Mouse (Mus musculus): ENCODE measurements at regions not wholly inside any gene's neighbourhood (a gene's known extent, or its start where the extent isn't known, plus 50 kb on each side); places are given as distances from the start of the nearest gene placed in this dataset.

- Histone ChIP-seq H3K27ac (ENCODE audit: insufficient read depth, low read length) (no peak overlapping the region), H3K4me3 (ENCODE audit: low read depth, low read length) (no peak overlapping the region), H3K9me3 (replicated peaks; ENCODE audit: control insufficient read depth, insufficient read depth, low read length, poor library complexity, severe bottlenecking) (no peaks in the 10 kb centered on the region), H3K36me3 (ENCODE audit: control insufficient read depth, insufficient read depth, low read length, poor library complexity, severe bottlenecking) (no peaks in the 10 kb centered on the region), H3K4me1 (ENCODE audit: control insufficient read depth, insufficient read depth, low read length) (no peaks in the 10 kb centered on the region), H3K27me3 (ENCODE audit: control insufficient read depth, insufficient read depth, low read length, poor library complexity, severe bottlenecking) (no peaks in the 10 kb centered on the region; the same call in 1 of the 2 replicates), H3K9ac (ENCODE audit: low read depth, poor library complexity, severe bottlenecking) (no peak overlapping the region)
- TF ChIP-seq EP300 (IDR thresholded peaks at IDR 0.05; ENCODE audit: insufficient read depth, low read depth, low read length) (no peak), CTCF (IDR thresholded peaks at IDR 0.05; ENCODE audit: low read depth, low read length) (no peak), POLR2A (IDR thresholded peaks at IDR 0.05; ENCODE audit: insufficient read depth, low read length) (no peak)
Measured at GRCm38 (mm10) chr8:39923741-39924140, 751.1 kb upstream of the Adam24 start.

- TF ChIP-seq EP300 (IDR thresholded peaks at IDR 0.05; ENCODE audit: insufficient read depth, low read depth, low read length) (no peak), CTCF (IDR thresholded peaks at IDR 0.05; ENCODE audit: low read depth, low read length) (no peak), POLR2A (IDR thresholded peaks at IDR 0.05; ENCODE audit: insufficient read depth, low read length) (no peak)
- H3K9me3 ChIP-seq (replicated peaks; ENCODE audit: control insufficient read depth, insufficient read depth, low read length, poor library complexity, severe bottlenecking): no peaks in the 10 kb centered on the region
- H3K27ac ChIP-seq (ENCODE audit: insufficient read depth, low read length): no peak overlapping the region
- H3K4me1 ChIP-seq (ENCODE audit: control insufficient read depth, insufficient read depth, low read length): no peaks in the 10 kb centered on the region
- no peak overlapping the region for H3K4me3 ChIP-seq (ENCODE audit: low read depth, low read length)
- no peak overlapping the region for H3K9ac ChIP-seq (ENCODE audit: low read depth, poor library complexity, severe bottlenecking)
- no peaks in the 10 kb centered on the region; the same call in 1 of the 2 replicates for H3K27me3 ChIP-seq (ENCODE audit: control insufficient read depth, insufficient read depth, low read length, poor library complexity, severe bottlenecking)
- H3K36me3 ChIP-seq (ENCODE audit: control insufficient read depth, insufficient read depth, low read length, poor library complexity, severe bottlenecking): no peaks in the 10 kb centered on the region
Measured at GRCm38 (mm10) chr8:39950178-39950896, 724.5 kb upstream of the Adam24 start.

- Histone ChIP-seq H3K9me3 (replicated peaks; ENCODE audit: control insufficient read depth, insufficient read depth, low read length, poor library complexity, severe bottlenecking) (no peaks in the 10 kb centered on the region), H3K27ac (ENCODE audit: insufficient read depth, low read length) (no peak overlapping the region), H3K36me3 (ENCODE audit: control insufficient read depth, insufficient read depth, low read length, poor library complexity, severe bottlenecking) (no peaks in the 10 kb centered on the region), H3K4me3 (ENCODE audit: low read depth, low read length) (no peak overlapping the region), H3K4me1 (ENCODE audit: control insufficient read depth, insufficient read depth, low read length) (no peaks in the 10 kb centered on the region), H3K27me3 (ENCODE audit: control insufficient read depth, insufficient read depth, low read length, poor library complexity, severe bottlenecking) (no peaks in the 10 kb centered on the region; the same call in 1 of the 2 replicates), H3K9ac (ENCODE audit: low read depth, poor library complexity, severe bottlenecking) (no peak overlapping the region)
- TF ChIP-seq POLR2A (IDR thresholded peaks at IDR 0.05; ENCODE audit: insufficient read depth, low read length): no peak
- TF ChIP-seq CTCF (IDR thresholded peaks at IDR 0.05; ENCODE audit: low read depth, low read length): no peak
Measured at GRCm38 (mm10) chr8:39954497-39954896, 720.4 kb upstream of the Adam24 start.

- H3K9me3 ChIP-seq (replicated peaks; ENCODE audit: control insufficient read depth, insufficient read depth, low read length, poor library complexity, severe bottlenecking): no peaks in the 10 kb centered on the region
- no peaks in the 10 kb centered on the region for H3K36me3 ChIP-seq (ENCODE audit: control insufficient read depth, insufficient read depth, low read length, poor library complexity, severe bottlenecking)
- TF ChIP-seq EP300 (IDR thresholded peaks at IDR 0.05; ENCODE audit: insufficient read depth, low read depth, low read length): no peak
- TF ChIP-seq POLR2A (IDR thresholded peaks at IDR 0.05; ENCODE audit: insufficient read depth, low read length): no peak
- TF ChIP-seq CTCF (IDR thresholded peaks at IDR 0.05; ENCODE audit: low read depth, low read length): no peak
- H3K27me3 ChIP-seq (ENCODE audit: control insufficient read depth, insufficient read depth, low read length, poor library complexity, severe bottlenecking): no peaks in the 10 kb centered on the region; the same call in 1 of the 2 replicates
- no peak overlapping the region for H3K4me3 ChIP-seq (ENCODE audit: low read depth, low read length)
- H3K27ac ChIP-seq (ENCODE audit: insufficient read depth, low read length): no peak overlapping the region
- no peaks in the 10 kb centered on the region for H3K4me1 ChIP-seq (ENCODE audit: control insufficient read depth, insufficient read depth, low read length)
- no peak overlapping the region for H3K9ac ChIP-seq (ENCODE audit: low read depth, poor library complexity, severe bottlenecking)
Measured at GRCm38 (mm10) chr8:39954924-39955323, 720.0 kb upstream of the Adam24 start.

- H3K27ac ChIP-seq (ENCODE audit: insufficient read depth, low read length): no peak overlapping the region
- H3K27me3 ChIP-seq (ENCODE audit: control insufficient read depth, insufficient read depth, low read length, poor library complexity, severe bottlenecking): no peaks in the 10 kb centered on the region
- no peak for TF ChIP-seq POLR2A (IDR thresholded peaks at IDR 0.05; ENCODE audit: insufficient read depth, low read length)
- TF ChIP-seq CTCF (IDR thresholded peaks at IDR 0.05; ENCODE audit: low read depth, low read length): no peak
- no peak for TF ChIP-seq EP300 (IDR thresholded peaks at IDR 0.05; ENCODE audit: insufficient read depth, low read depth, low read length)
- no peak overlapping the region for H3K4me3 ChIP-seq (ENCODE audit: low read depth, low read length)
- H3K9me3 ChIP-seq (replicated peaks; ENCODE audit: control insufficient read depth, insufficient read depth, low read length, poor library complexity, severe bottlenecking): no peaks in the 10 kb centered on the region
- H3K9ac ChIP-seq (ENCODE audit: low read depth, poor library complexity, severe bottlenecking): no peak overlapping the region
- H3K36me3 ChIP-seq (ENCODE audit: control insufficient read depth, insufficient read depth, low read length, poor library complexity, severe bottlenecking): no peaks in the 10 kb centered on the region
- no peaks in the 10 kb centered on the region for H3K4me1 ChIP-seq (ENCODE audit: control insufficient read depth, insufficient read depth, low read length)
Measured at GRCm38 (mm10) chr8:40005207-40005837, 669.6 kb upstream of the Adam24 start.

GRCm38 (mm10) chr8:40019281-40019943 lies 655.5 kb upstream of the Adam24 start:
- TF ChIP-seq EP300 (IDR thresholded peaks at IDR 0.05; ENCODE audit: insufficient read depth, low read depth, low read length) (no peak), POLR2A (IDR thresholded peaks at IDR 0.05; ENCODE audit: insufficient read depth, low read length) (no peak), CTCF (IDR thresholded peaks at IDR 0.05; ENCODE audit: low read depth, low read length) (no peak)
- H3K9me3 ChIP-seq (replicated peaks; ENCODE audit: control insufficient read depth, insufficient read depth, low read length, poor library complexity, severe bottlenecking): no peaks in the 10 kb centered on the region
- H3K9ac ChIP-seq (ENCODE audit: low read depth, poor library complexity, severe bottlenecking): no peak overlapping the region
- H3K4me3 ChIP-seq (ENCODE audit: low read depth, low read length): no peak overlapping the region
- H3K27ac ChIP-seq (ENCODE audit: insufficient read depth, low read length): no peak overlapping the region
- H3K36me3 ChIP-seq (ENCODE audit: control insufficient read depth, insufficient read depth, low read length, poor library complexity, severe bottlenecking): no peaks in the 10 kb centered on the region
- no peaks in the 10 kb centered on the region for H3K27me3 ChIP-seq (ENCODE audit: control insufficient read depth, insufficient read depth, low read length, poor library complexity, severe bottlenecking)
- H3K4me1 ChIP-seq (ENCODE audit: control insufficient read depth, insufficient read depth, low read length): no peaks in the 10 kb centered on the region

All from ES-Bruce4 (cell line).